Mouse (Mus musculus) heart, embryonic 15.5 days (tissue): ENCODE results near the gene Fgf18. TPM values are rescaled to one million over a fixed set of nuclear protein-coding genes. Genes with fewer than 3 reads are reported as not detected.

Source experiments
- ATAC-seq: fragments of 200-750 bp; cut with Nextera tagmentation; replicated peaks from 2 replicates; pipeline ENCODE4 v1.8.0; 2017; ENCODE audit warnings: low read depth, moderate TSS enrichment; ENCODE audit not compliant: insufficient number of reproducible peaks, insufficient read depth, low FRiP score
- H3K27ac ChIP-seq: fragments of 300-500 bp; sonication (generic); 2 replicates; pipeline ENCODE4 v1.5.1; 2015; ENCODE audit warnings: mild to moderate bottlenecking, inconsistent platforms
- H3K27me3 ChIP-seq: fragments of 300-500 bp; sonication (generic); 2 replicates; pipeline ENCODE4 v1.6.1; 2015; ENCODE audit warnings: inconsistent platforms
- H3K36me3 ChIP-seq: fragments of 300-500 bp; sonication (generic); 2 replicates; pipeline ENCODE4 v1.6.1; 2015; ENCODE audit warnings: mild to moderate bottlenecking, inconsistent platforms
- H3K4me1 ChIP-seq: fragments of 300-500 bp; sonication (generic); replicated peaks from 2 replicates; pipeline ENCODE4 v1.6.1; 2015; ENCODE audit warnings: inconsistent platforms
- H3K4me2 ChIP-seq: fragments of 300-500 bp; sonication (generic); 2 replicates; pipeline ENCODE4 v1.6.1; 2015; ENCODE audit warnings: inconsistent platforms, mild to moderate bottlenecking, moderate library complexity
- H3K4me3 ChIP-seq: fragments of 300-500 bp; sonication (generic); 2 replicates; pipeline ENCODE4 v1.5.1; 2015; ENCODE audit warnings: mild to moderate bottlenecking, inconsistent platforms
- H3K9ac ChIP-seq: fragments of 300-500 bp; sonication (generic); 2 replicates; pipeline ENCODE4 v1.6.1; 2015; ENCODE audit warnings: mild to moderate bottlenecking, inconsistent platforms
- H3K9me3 ChIP-seq: fragments of 300-500 bp; sonication (generic); replicated peaks from 2 replicates; pipeline ENCODE4 v1.6.1; 2016; ENCODE audit warnings: inconsistent platforms
- WGBS: fragments of 180-500 bp; shearing (Covaris S2); methylation state at CpG from one replicate; pipeline ENCODE4 v1.1.7; 2015; ENCODE audit warnings: mixed read lengths; 5-methylcytosine and 5-hydroxymethylcytosine counted together
- polyA plus RNA-seq: library from polyadenylated mRNA; unstranded; fragments of >200 nt; fragmentation: Nextera tagmentation; extraction: Ambion mirVana; gene quantifications from 2 replicates; pipeline ENCODE4 v1.2.1, GENCODE M21; 2015

Gene Fgf18
- polyA plus RNA-seq, 1 experiment from 2014 or later = 9.5 TPM

DNA sequence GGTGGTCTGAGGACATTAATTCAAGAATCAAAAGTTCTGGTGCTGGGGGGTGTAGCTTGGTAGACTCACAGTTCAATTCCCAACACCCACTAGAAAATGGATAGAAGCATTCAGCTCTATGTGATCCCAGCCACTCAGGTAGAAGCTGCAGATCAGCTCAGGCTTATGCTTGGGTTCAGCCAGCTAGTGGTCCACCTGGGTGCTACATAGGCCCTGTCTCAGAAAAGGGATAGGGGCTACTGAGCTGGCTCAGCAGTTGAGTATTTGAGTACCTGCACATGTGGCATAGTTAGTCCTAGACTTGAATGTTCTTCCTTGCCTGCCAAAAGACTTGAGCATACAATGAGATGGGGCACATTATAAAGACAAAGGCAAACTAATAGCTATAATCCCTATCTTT, 2.3 kb upstream of the Fgf18 start:
- no peak for ATAC-seq
- Histone ChIP-seq H3K36me3 (peaks cover 46% of the 10 kb centered on the region), H3K9ac (no peak overlapping the region)

DNA sequence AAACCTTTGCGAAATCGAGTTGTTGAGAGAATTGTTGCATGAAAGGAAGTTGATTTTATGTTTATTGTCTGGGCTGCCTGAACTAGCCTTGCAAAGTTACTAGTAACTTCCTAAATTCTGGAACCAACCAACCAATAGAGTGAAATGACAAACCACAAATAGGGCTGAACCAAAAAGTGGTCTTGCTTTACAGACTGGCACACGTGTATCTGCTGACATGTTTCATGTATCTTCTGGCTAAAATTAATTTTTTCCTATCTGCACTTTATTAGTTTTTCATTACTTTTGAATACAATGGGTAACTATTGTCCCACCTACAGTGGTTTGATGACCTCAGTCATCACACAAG, 1.9 kb upstream of the Fgf18 start:
- 32% methylated on average over 3 of the region's 3 CpGs for WGBS

More for the DNA sequence above, 2.3 kb upstream of the Fgf18 start:
- Histone ChIP-seq H3K4me3 (no peak overlapping the region), H3K27me3 (peaks cover 14% of the 10 kb centered on the region), H3K27ac (no peak overlapping the region), H3K4me1 (peaks cover 36% of the 10 kb centered on the region), H3K9me3 (no peaks in the 10 kb centered on the region), H3K4me2 (no peak overlapping the region)

DNA sequence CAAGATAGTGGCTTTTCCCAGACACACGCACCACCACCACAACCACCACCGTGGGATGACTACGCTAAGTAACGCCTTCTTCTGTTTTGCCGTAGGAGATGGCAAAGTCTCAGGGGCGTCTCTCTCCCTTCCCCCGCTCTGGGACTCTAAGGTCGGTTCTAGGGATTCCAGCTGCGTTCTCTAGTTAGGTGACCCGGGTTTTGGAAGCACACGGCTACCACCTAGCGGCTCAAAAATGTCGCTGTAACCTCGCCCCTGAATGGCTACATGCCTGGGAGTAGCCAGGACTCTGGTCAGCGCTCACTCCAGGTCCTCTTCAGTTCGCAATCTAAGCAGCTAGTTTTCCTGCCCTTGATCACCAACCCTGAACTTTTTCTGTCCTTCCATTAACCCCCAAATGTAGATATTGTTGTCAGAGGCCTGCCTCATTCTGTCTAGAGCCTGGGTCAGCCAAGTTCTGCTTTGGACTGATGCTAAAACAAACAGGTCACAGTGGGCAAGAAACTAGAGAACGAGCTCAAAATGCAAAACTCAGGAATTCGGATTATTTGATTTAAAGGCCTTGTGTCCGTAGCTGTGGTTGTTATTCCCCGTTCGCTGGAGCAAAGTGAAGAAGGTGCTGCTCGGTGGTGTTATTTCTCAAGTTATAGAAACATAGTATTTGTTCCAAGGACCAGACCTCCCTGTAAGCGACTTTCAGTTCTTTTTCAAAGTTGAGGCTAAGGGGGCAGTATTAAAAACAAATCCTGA, 1.3 kb upstream of the Fgf18 start:
- H3K27ac ChIP-seq = peak overlapping the region; percentile 97
- peaks cover 45% of the 10 kb centered on the region for H3K4me1 ChIP-seq
- H3K36me3 ChIP-seq = peaks cover 37% of the 10 kb centered on the region
- peak; percentile 48 for ATAC-seq
- H3K4me3 ChIP-seq = peak overlapping the region; percentile 76
- 5% methylated on average over 23 of the region's 23 CpGs for WGBS
- peak overlapping the region; percentile 72 for H3K9ac ChIP-seq
- no peaks in the 10 kb centered on the region for H3K9me3 ChIP-seq
- H3K4me2 ChIP-seq = peak overlapping the region; percentile 98
- H3K27me3 ChIP-seq = peaks cover 19% of the 10 kb centered on the region

More for the DNA sequence above, 1.9 kb upstream of the Fgf18 start:
- H3K27me3 ChIP-seq = peaks cover 18% of the 10 kb centered on the region
- peaks cover 42% of the 10 kb centered on the region for H3K36me3 ChIP-seq
- no peak overlapping the region for H3K4me2 ChIP-seq
- no peaks in the 10 kb centered on the region for H3K9me3 ChIP-seq
- H3K9ac ChIP-seq = no peak overlapping the region
- H3K27ac ChIP-seq = no peak overlapping the region
- ATAC-seq = no peak
- no peak overlapping the region for H3K4me3 ChIP-seq
- H3K4me1 ChIP-seq = peaks cover 40% of the 10 kb centered on the region

DNA sequence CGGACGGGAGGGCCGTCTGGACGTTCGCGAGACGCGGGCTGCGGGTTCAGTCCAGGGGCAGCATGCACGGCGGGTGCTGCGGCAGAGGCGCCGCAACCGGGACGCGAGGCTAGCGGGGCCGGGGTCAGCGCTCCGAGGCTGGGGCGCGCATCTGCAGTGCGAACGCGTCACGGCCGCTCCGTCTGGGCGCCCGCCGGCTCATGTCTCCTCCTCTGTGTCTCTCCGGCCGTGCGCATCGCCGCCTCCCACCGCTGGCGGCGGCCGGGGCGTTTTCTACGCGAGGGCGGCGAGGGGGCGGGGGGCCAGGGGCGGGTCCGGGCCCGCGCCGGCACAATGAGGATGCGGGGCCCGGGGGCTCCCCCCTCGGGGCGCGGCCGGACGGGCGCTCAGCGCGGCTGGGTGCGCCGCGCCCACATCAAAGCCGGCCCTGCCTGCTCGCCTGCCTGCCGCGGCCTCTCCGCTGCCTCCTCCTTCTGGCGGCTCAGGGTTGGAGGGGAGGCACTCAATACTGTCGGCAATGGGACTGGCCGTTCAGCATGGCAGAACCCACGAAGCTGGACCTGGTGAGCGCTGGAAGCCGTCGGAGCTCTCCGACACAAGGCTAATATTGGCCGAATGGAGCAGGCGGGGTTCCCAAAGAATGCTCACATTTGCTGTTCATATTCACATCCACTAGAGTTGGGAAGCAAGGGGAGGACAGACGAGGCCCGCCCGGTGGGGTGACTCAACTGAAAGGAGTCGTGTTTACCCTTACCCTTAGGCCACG, 555 bp upstream of the Fgf18 start:
- Histone ChIP-seq H3K27me3 (peaks cover 19% of the 10 kb centered on the region), H3K9me3 (no peaks in the 10 kb centered on the region), H3K36me3 (peaks cover 30% of the 10 kb centered on the region), H3K9ac (peak overlapping the region; percentile 72), H3K4me3 (peak overlapping the region; percentile 76), H3K4me1 (peaks cover 53% of the 10 kb centered on the region), H3K4me2 (peak overlapping the region; percentile 98), H3K27ac (peak overlapping the region; percentile 97)
- ATAC-seq = peak; percentile 35
- under 1% methylated on average over 51 of the region's 85 CpGs for WGBS

DNA sequence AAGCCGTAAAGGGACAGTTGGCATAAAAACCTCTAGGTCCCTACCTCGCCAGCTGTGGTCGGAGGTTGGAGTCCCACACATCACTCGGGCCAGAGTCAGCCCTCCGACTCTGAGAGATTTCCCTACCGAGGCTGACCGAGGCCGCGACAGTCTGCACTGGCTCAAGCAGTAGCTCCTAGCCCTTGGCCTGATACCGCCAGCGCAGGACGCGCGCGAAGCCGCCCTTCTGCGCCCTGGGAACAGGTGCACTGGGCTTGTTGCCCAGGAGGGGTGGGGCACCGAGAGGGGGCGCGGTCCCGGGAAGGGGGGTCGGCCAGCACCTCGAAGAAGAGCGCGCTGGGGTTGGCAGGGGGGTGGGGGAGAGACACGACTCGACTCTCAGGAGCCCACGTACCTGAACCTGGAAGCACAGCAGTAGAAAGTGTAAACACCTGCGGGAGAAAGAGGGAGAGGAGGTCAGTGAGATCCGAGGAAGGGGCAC, 509 bp downstream of the Fgf18 start:
- peak; percentile 23 for ATAC-seq
- Histone ChIP-seq H3K4me1 (peaks cover 62% of the 10 kb centered on the region), H3K27ac (peak overlapping the region; percentile 97)

DNA sequence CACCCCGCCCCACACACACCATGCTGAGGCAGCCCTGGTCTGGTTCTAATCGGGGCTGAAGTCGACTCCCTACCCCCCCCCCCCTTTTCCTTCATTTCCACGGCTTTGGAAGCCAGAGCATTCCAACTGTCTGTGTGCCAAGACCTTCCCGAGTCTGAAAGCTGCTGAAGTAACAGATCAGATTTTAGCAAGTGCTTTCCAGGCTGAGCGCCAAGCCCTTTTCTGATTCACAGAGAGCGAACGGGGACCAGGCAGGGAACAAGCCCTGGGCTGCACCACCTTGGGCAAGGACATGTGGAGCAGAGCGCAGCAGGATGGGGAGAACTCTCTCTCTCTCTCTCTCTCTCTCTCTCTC, 1.1 kb downstream of the Fgf18 start:
- Histone ChIP-seq H3K27ac (peak overlapping the region; percentile 97), H3K4me2 (peak overlapping the region; percentile 98), H3K9me3 (no peaks in the 10 kb centered on the region), H3K36me3 (peaks cover 17% of the 10 kb centered on the region), H3K9ac (0 out of 2 replicates have a peak overlapping the region, but pooled peaks have one; percentile 72), H3K4me1 (peaks cover 62% of the 10 kb centered on the region), H3K4me3 (peak overlapping the region; percentile 76), H3K27me3 (peaks cover 19% of the 10 kb centered on the region)
- WGBS = 5% methylated on average over 8 of the region's 9 CpGs
- peak; percentile 75 for ATAC-seq

More for the DNA sequence above, 509 bp downstream of the Fgf18 start:
- Histone ChIP-seq H3K27me3 (peaks cover 19% of the 10 kb centered on the region), H3K9ac (peak overlapping the region; percentile 72), H3K9me3 (no peaks in the 10 kb centered on the region), H3K36me3 (peaks cover 21% of the 10 kb centered on the region), H3K4me2 (peak overlapping the region; percentile 98), H3K4me3 (peak overlapping the region; percentile 76)
- 1% methylated on average over 30 of the region's 30 CpGs for WGBS

DNA sequence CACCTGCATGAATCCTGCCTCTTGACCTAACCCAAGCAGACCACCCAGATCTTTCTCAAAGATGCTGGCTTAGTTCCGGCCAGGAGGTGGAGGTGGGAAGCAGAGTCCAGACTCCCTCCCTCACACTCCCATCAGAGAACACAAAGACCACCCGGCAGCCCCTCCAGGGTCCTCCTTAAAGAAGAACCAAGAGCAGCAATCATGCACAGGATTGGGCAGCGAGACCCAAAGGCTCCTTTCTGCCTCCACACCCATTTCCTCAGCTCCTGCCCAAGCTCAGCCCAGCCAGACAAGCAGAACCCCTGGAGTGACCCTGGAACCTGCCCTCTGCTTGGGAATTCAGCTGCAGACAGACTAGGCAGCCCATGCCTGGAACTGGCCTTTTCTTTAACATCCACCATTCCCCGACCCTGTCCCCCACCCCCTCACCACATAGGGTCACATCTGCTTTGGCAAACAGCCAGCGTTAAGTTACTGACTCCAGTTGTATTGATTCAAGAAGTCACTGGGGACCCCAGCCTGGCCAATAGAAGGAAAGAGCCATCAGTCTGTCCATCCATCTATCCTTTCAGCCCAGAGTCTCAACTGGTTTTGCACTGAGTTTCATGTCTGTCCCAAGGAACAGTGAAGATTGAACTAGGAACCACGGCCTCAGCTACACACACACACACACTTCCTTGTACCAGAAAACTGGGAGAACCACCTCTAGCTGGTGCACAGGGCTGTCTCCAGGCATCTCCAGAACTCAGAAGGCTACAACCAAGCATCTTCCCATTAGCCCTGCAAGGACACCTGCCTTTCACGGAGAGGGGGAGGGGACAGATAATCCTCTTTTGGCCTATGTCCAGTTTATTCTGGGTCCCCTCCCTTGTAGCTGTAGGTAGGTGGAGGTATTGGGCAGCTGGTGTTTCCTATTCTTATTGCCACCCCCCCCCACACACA, 1.7 kb downstream of the Fgf18 start:
- H3K4me3 ChIP-seq = peak overlapping the region; percentile 76
- H3K36me3 ChIP-seq = peaks cover 12% of the 10 kb centered on the region
- no peak for ATAC-seq
- H3K9me3 ChIP-seq = no peaks in the 10 kb centered on the region
- peak overlapping the region; percentile 31; the same call in 1 of the 2 replicates for H3K9ac ChIP-seq
- H3K4me2 ChIP-seq = peak overlapping the region; percentile 98
- H3K4me1 ChIP-seq = peaks cover 62% of the 10 kb centered on the region
- peaks cover 19% of the 10 kb centered on the region for H3K27me3 ChIP-seq
- H3K27ac ChIP-seq = peak overlapping the region; percentile 97
- WGBS = 41% methylated on average over 7 of the region's 7 CpGs

DNA sequence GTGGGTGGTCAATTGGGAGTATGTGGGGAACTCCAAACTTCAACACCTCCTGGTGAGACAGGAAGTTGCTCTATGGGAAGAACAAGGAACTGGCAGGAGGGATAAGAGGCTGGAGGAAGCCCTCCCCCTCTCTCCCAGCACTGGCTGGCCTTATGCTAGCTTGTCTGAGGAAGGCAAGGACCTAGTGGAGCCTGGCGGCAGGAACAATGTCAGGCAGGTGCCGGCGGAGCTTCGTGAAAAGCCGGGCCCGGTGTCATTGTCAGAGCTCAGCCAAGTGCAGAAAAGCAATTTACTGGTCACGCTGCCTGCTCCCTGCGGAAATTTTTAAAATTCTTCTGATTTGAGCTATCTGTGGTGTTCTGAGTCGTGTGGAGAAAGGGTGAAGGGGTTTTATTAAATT, 3.3 kb downstream of the Fgf18 start:
- Histone ChIP-seq H3K36me3 (no peaks in the 10 kb centered on the region), H3K4me3 (no peak overlapping the region), H3K27ac (peak overlapping the region; percentile 80), H3K4me1 (peaks cover 62% of the 10 kb centered on the region), H3K27me3 (peaks cover 19% of the 10 kb centered on the region), H3K9me3 (no peaks in the 10 kb centered on the region), H3K9ac (no peak overlapping the region), H3K4me2 (peak overlapping the region; percentile 24; the same call in 1 of the 2 replicates)
- no peak for ATAC-seq
- whole genome bisulfite sequencing = 30% methylated on average over 9 of the region's 9 CpGs

DNA sequence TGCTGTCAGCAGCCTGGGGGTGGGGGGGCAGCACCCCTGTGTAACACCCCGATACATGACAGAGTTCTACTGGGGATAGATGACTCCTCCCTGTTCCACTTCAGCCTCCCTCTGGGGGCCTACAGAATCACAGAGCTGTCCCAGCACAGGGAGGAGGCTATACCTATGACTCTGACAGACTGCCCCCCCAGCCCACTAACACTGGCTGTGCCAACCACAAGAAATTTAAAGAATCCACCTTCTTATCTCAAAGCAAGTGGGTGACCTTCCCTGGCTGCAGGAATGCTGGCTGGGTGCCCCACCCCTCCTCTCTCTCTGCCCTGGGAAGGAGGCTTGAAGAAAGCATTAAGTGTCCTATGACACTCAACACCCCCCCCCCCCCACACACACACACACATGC, 4.4 kb downstream of the Fgf18 start:
- no peak overlapping the region for H3K9ac ChIP-seq
- peaks cover 19% of the 10 kb centered on the region for H3K27me3 ChIP-seq
- peak overlapping the region; percentile 80 for H3K27ac ChIP-seq
- peaks cover 55% of the 10 kb centered on the region for H3K4me1 ChIP-seq
- WGBS = 33% methylated on average over 1 of the region's 1 CpGs
- peak; percentile 53 for ATAC-seq
- peak overlapping the region; percentile 41 for H3K4me2 ChIP-seq
- H3K4me3 ChIP-seq = no peak overlapping the region
- no peaks in the 10 kb centered on the region for H3K9me3 ChIP-seq
- H3K36me3 ChIP-seq = no peaks in the 10 kb centered on the region

DNA sequence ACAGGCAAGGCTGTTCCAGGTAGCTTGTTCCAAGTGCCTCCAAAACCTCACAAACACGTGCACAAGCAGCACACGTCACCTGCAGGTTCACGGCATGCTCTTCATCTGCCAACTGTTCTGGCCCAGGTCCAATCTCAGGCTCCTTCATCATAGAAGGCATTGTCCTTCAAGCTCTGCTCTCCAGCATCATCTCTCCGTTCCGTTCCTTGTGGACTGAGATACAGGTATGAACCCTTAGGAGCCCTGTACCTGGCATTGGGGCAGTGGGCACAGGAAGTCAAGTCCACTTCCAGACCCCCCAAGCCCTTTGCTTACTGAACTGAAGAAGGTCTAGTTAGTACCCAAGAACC, 7.1 kb downstream of the Fgf18 start:
- Histone ChIP-seq H3K9ac (no peak overlapping the region), H3K4me3 (no peak overlapping the region), H3K27me3 (0 out of 2 replicates have a peak, but pooled peaks cover 9% of the 10 kb centered on the region), H3K36me3 (no peaks in the 10 kb centered on the region), H3K9me3 (no peaks in the 10 kb centered on the region), H3K4me1 (peaks cover 41% of the 10 kb centered on the region), H3K27ac (no peak overlapping the region), H3K4me2 (no peak overlapping the region)
- ATAC-seq = no peak
- 87% methylated on average over 5 of the region's 5 CpGs for WGBS
